In the genomic region with DNA sequence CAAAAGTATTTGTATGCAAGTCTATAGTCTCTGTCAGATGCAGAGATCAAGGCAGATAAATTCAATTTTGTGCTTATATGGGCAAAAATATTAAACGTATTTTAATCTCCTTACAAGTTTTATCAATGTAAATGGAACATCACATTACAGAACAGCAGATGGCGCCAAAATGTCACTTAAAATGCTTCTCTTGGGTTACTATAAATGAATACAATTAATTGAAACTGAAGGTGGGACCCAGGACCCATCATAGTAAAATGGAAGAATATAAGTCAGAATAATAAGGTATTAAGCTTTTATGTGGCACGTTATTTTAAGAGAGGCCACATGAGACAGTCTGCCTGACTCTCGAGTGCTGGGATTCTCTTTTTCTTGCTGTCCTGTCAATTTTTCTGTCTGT, we compare ENCODE assay signal across 9 mouse cellular contexts. TPM values are rescaled to one million over a fixed set of nuclear protein-coding genes. Genes with fewer than 3 reads are reported as not detected.
DNase-seq lines count a peak whose midpoint lies in the region; ATAC-seq and TF ChIP-seq lines count a peak whose summit lies in the region.
"Had no signal": no experiment of that assay in that cellular context is flagged by ENCODE, and none has a peak within 500 bp of the region (broad histone marks: within the 10 kb centered on the region; RNA-seq: fewer than 3 reads in every experiment).

No protein-coding gene starts in this region.

- no peak for TF ChIP-seq EP300 in heart, postnatal 0 days (IDR thresholded peaks at IDR 0.05; ENCODE audit: low read depth)

- H3K4me3 ChIP-seq in forebrain, embryonic 16.5 days (replicated peaks; ENCODE audit: low read length), result no peak overlapping the region
- no peak overlapping the region for H3K4me3 ChIP-seq in forebrain, embryonic 11.5 days (ENCODE audit: low read depth, low read length)
- no peak overlapping the region for H3K4me3 ChIP-seq in neural tube, embryonic 11.5 days (ENCODE audit: low read depth, low read length)
- H3K4me3 ChIP-seq in heart, postnatal 0 days (ENCODE audit: low read depth, low read length), result no peak overlapping the region
- H3K4me3 ChIP-seq in lung, embryonic 16.5 days (ENCODE audit: low read length), result no peak overlapping the region
- H3K4me3 ChIP-seq: neural tube, embryonic 12.5 days had no signal

- no peak overlapping the region for H3K4me2 ChIP-seq in forebrain, embryonic 16.5 days (ENCODE audit: low read length)
- no peak overlapping the region for H3K4me2 ChIP-seq in forebrain, embryonic 11.5 days (ENCODE audit: low read depth, low read length, severe bottlenecking)
- H3K4me2 ChIP-seq in neural tube, embryonic 11.5 days (ENCODE audit: low read depth), result no peak overlapping the region
- H3K4me2 ChIP-seq in heart, postnatal 0 days (ENCODE audit: low read depth, low read length), result no peak overlapping the region
- no peak overlapping the region for H3K4me2 ChIP-seq in lung, embryonic 16.5 days (ENCODE audit: low read depth, low read length)
- H3K4me2 ChIP-seq: neural tube, embryonic 12.5 days had no signal

- no peak for DNase-seq in forebrain, embryonic 11.5 days (ENCODE audit: low spot score)
- DNase-seq in neural tube, embryonic 11.5 days (ENCODE audit: low spot score), result peak; percentile 49
- no peak for DNase-seq in neural tube, embryonic 10.5 days (ENCODE audit: extremely low spot score, low spot score)
- DNase-seq in adrenal gland, postnatal 25 days, result peak; percentile 13
- peak; percentile 72 for DNase-seq in heart, postnatal 0 days (ENCODE audit: low spot score)
- peak; percentile 73 for DNase-seq in thymus, postnatal 14 days

- no peaks in the 10 kb centered on the region for H3K27me3 ChIP-seq in forebrain, embryonic 16.5 days (replicated peaks; ENCODE audit: control insufficient read depth, insufficient read depth, low read length)
- no peaks in the 10 kb centered on the region for H3K27me3 ChIP-seq in forebrain, embryonic 11.5 days (ENCODE audit: control insufficient read depth, insufficient read depth, low read length)
- H3K27me3 ChIP-seq in neural tube, embryonic 11.5 days (ENCODE audit: control insufficient read depth, insufficient read depth, low read length), result no peaks in the 10 kb centered on the region
- H3K27me3 ChIP-seq in heart, postnatal 0 days (ENCODE audit: control insufficient read depth, insufficient read depth, low read length), result no peaks in the 10 kb centered on the region
- no peaks in the 10 kb centered on the region for H3K27me3 ChIP-seq in lung, embryonic 16.5 days (ENCODE audit: control insufficient read depth, insufficient read depth, low read depth, low read length)
- H3K27me3 ChIP-seq: neural tube, embryonic 12.5 days had no signal

- no peak overlapping the region for H3K27ac ChIP-seq in forebrain, embryonic 16.5 days (ENCODE audit: low read length)
- no peak overlapping the region for H3K27ac ChIP-seq in forebrain, embryonic 11.5 days (ENCODE audit: low read depth, low read length)
- no peak overlapping the region for H3K27ac ChIP-seq in neural tube, embryonic 11.5 days (ENCODE audit: low read depth, low read length)
- H3K27ac ChIP-seq in heart, postnatal 0 days (ENCODE audit: low read depth), result no peak overlapping the region
- no peak overlapping the region for H3K27ac ChIP-seq in lung, embryonic 16.5 days (ENCODE audit: low read length)
- H3K27ac ChIP-seq: neural tube, embryonic 12.5 days had no signal

- peak; percentile 55 for TF ChIP-seq CTCF in heart, postnatal 0 days (IDR thresholded peaks at IDR 0.05; ENCODE audit: low read depth)

- no peaks in the 10 kb centered on the region for H3K36me3 ChIP-seq in forebrain, embryonic 16.5 days (ENCODE audit: control insufficient read depth, insufficient read depth)
- no peaks in the 10 kb centered on the region for H3K36me3 ChIP-seq in forebrain, embryonic 11.5 days (ENCODE audit: control insufficient read depth, insufficient read depth, low read length)
- no peaks in the 10 kb centered on the region for H3K36me3 ChIP-seq in neural tube, embryonic 11.5 days (ENCODE audit: control insufficient read depth, insufficient read depth, low read length)
- H3K36me3 ChIP-seq in heart, postnatal 0 days (replicated peaks; ENCODE audit: control insufficient read depth, insufficient read depth, low read length), result no peaks in the 10 kb centered on the region
- H3K36me3 ChIP-seq in lung, embryonic 16.5 days (ENCODE audit: control insufficient read depth, insufficient read depth, low read length), result no peaks in the 10 kb centered on the region
- H3K36me3 ChIP-seq: neural tube, embryonic 12.5 days had no signal

- no peaks in the 10 kb centered on the region for H3K9me3 ChIP-seq in forebrain, embryonic 16.5 days (ENCODE audit: control insufficient read depth, low read length)
- H3K9me3 ChIP-seq in forebrain, embryonic 11.5 days (ENCODE audit: control insufficient read depth, low read length), result no peaks in the 10 kb centered on the region
- no peaks in the 10 kb centered on the region for H3K9me3 ChIP-seq in neural tube, embryonic 11.5 days (ENCODE audit: control insufficient read depth, low read length)
- no peaks in the 10 kb centered on the region for H3K9me3 ChIP-seq in heart, postnatal 0 days (replicated peaks; ENCODE audit: control insufficient read depth, low read length)
- H3K9me3 ChIP-seq in lung, embryonic 16.5 days (ENCODE audit: control insufficient read depth, low read length), result no peaks in the 10 kb centered on the region
- H3K9me3 ChIP-seq: neural tube, embryonic 12.5 days had no signal

- ATAC-seq in forebrain, embryonic 16.5 days, result peak; percentile 34; the same call in 1 of the 2 replicates
- no peak for ATAC-seq in forebrain, embryonic 11.5 days (replicated peaks; ENCODE audit: low FRiP score)
- ATAC-seq in neural tube, embryonic 11.5 days (ENCODE audit: insufficient read depth, low FRiP score, low TSS enrichment), result no peak
- ATAC-seq in heart, postnatal 0 days (ENCODE audit: insufficient read depth, low read depth), result no peak
- 0 out of 2 replicates have a peak, but pooled peaks have one; percentile 28 for ATAC-seq in lung, embryonic 16.5 days (ENCODE audit: low read depth)

- 0 out of 2 replicates have a peak, but pooled peaks cover 2% of the 10 kb centered on the region for H3K4me1 ChIP-seq in forebrain, embryonic 16.5 days (replicated peaks; ENCODE audit: control insufficient read depth, insufficient read depth, low read length)
- H3K4me1 ChIP-seq in forebrain, embryonic 11.5 days (replicated peaks; ENCODE audit: control insufficient read depth, insufficient read depth, low read length), result no peaks in the 10 kb centered on the region
- no peaks in the 10 kb centered on the region for H3K4me1 ChIP-seq in neural tube, embryonic 11.5 days (ENCODE audit: control insufficient read depth, insufficient read depth, low read length)
- no peaks in the 10 kb centered on the region for H3K4me1 ChIP-seq in heart, postnatal 0 days (ENCODE audit: control insufficient read depth, insufficient read depth)
- H3K4me1 ChIP-seq in lung, embryonic 16.5 days (replicated peaks; ENCODE audit: control insufficient read depth, insufficient read depth, low read length), result peaks cover 2% of the 10 kb centered on the region; the same call in 1 of the 2 replicates

- WGBS in forebrain, embryonic 16.5 days, result 40% methylated on average over 4 of the region's 4 CpGs
- WGBS in forebrain, embryonic 11.5 days, result 56% methylated on average over 4 of the region's 4 CpGs
- WGBS in neural tube, embryonic 11.5 days, result 59% methylated on average over 4 of the region's 4 CpGs
- WGBS in heart, postnatal 0 days, result 36% methylated on average over 4 of the region's 4 CpGs
- 35% methylated on average over 4 of the region's 4 CpGs for WGBS in lung, embryonic 16.5 days

- H3K9ac ChIP-seq in forebrain, embryonic 16.5 days (replicated peaks; ENCODE audit: low read depth, low read length), result no peak overlapping the region
- no peak overlapping the region for H3K9ac ChIP-seq in forebrain, embryonic 11.5 days (ENCODE audit: low read length)
- no peak overlapping the region for H3K9ac ChIP-seq in neural tube, embryonic 11.5 days (ENCODE audit: low read length)
- H3K9ac ChIP-seq in heart, postnatal 0 days (replicated peaks; ENCODE audit: low read depth, low read length), result no peak overlapping the region
- H3K9ac ChIP-seq in lung, embryonic 16.5 days (ENCODE audit: low read length), result no peak overlapping the region
- H3K9ac ChIP-seq: neural tube, embryonic 12.5 days had no signal

RNA-seq across cellular contexts. Expression of a gene that starts 39.9 kb away (rescaled TPM):
- polyA plus RNA-seq in forebrain, embryonic 16.5 days (2015; fragmentation: Nextera tagmentation; extraction: Ambion mirVana), result 33.0 and 34.1 TPM in 2 replicates
- 40.0 and 41.1 TPM in 2 replicates for polyA plus RNA-seq in forebrain, embryonic 11.5 days (2014; fragmentation: Nextera tagmentation; extraction: Ambion mirVana)
- 39.8 and 40.4 TPM in 2 replicates for polyA plus RNA-seq in neural tube, embryonic 11.5 days (2014; fragmentation: Nextera tagmentation; extraction: Ambion mirVana)
- 58.9 and 65.5 TPM in 2 replicates for total RNA-seq in adrenal gland, postnatal 25 days (2021)
- total RNA-seq in heart, postnatal 0 days (2014; rRNA removed; ENCODE audit: low replicate concordance), result 11.4 and 20.0 TPM in 2 replicates
- polyA plus RNA-seq in heart, postnatal 0 days (2015; fragmentation: Nextera tagmentation; extraction: Ambion mirVana), result 7.7 and 8.7 TPM in 2 replicates
- polyA plus RNA-seq in lung, embryonic 16.5 days (2015; fragmentation: Nextera tagmentation; extraction: Ambion mirVana), result 13.6 and 15.1 TPM in 2 replicates

RNA-seq across cellular contexts. Expression of a gene that starts 50.4 kb away (rescaled TPM):
- polyA plus RNA-seq in forebrain, embryonic 16.5 days (2015; fragmentation: Nextera tagmentation; extraction: Ambion mirVana), result 41.0 and 46.9 TPM in 2 replicates
- 104 and 107 TPM in 2 replicates for polyA plus RNA-seq in forebrain, embryonic 11.5 days (2014; fragmentation: Nextera tagmentation; extraction: Ambion mirVana)
- polyA plus RNA-seq in neural tube, embryonic 11.5 days (2014; fragmentation: Nextera tagmentation; extraction: Ambion mirVana), result 80.8 and 84.5 TPM in 2 replicates
- 20.1 and 21.8 TPM in 2 replicates for total RNA-seq in adrenal gland, postnatal 25 days (2021)
- total RNA-seq in heart, postnatal 0 days (2014; rRNA removed; ENCODE audit: low replicate concordance), result 9.4 and 22.2 TPM in 2 replicates
- polyA plus RNA-seq in heart, postnatal 0 days (2015; fragmentation: Nextera tagmentation; extraction: Ambion mirVana), result 8.6 and 8.9 TPM in 2 replicates
- polyA plus RNA-seq in lung, embryonic 16.5 days (2015; fragmentation: Nextera tagmentation; extraction: Ambion mirVana), result 43.2 and 44.8 TPM in 2 replicates

Comparison
In these comparisons a context has a peak if more than half of its experiments do, and no peak if none do; other contexts are left out.
1. ATAC-seq: peak in forebrain, embryonic 16.5 days (single experiment) and lung, embryonic 16.5 days (single experiment); none in forebrain, embryonic 11.5 days (single experiment), neural tube, embryonic 11.5 days (single experiment) and heart, postnatal 0 days (single experiment).
2. DNase-seq: peak in neural tube, embryonic 11.5 days (single experiment), adrenal gland, postnatal 25 days (single experiment), heart, postnatal 0 days (single experiment) and thymus, postnatal 14 days (single experiment); none in forebrain, embryonic 11.5 days (single experiment) and neural tube, embryonic 10.5 days (single experiment).